Mouse (Mus musculus): ENCODE data around the gene Lpp. TPM values are rescaled to one million over a fixed set of nuclear protein-coding genes. Genes with fewer than 3 reads are reported as not detected.
A peak's percentile ranks its signal among the peaks of the same experiment; 100 is the strongest.
"Not testable (repeated sequence)": the region's sequence is repeated elsewhere in the genome, so short reads cannot be mapped to it uniquely, and the experiment has no call there.

Lpp gene
- polyA plus RNA-seq, 1 experiment from 2014 or later: 50.0 TPM

GRCm38 (mm10) chr16:24982828-24983227, 589.5 kb downstream of the Lpp start:
- no peak for ATAC-seq (ENCODE audit: insufficient number of reproducible peaks, low FRiP score)
- no peaks in the 10 kb centered on the region for H3K27me3 ChIP-seq (replicated peaks)
- no peaks in the 10 kb centered on the region for H3K9me3 ChIP-seq (replicated peaks)
- H3K9ac ChIP-seq: no peak overlapping the region
- H3K36me3 ChIP-seq: peaks cover 14% of the 10 kb centered on the region
- no peak overlapping the region for H3K27ac ChIP-seq (ENCODE audit: poor library complexity, severe bottlenecking)
- 78% methylated on average over 4 of the region's 4 CpGs for WGBS
- peaks cover 4% of the 10 kb centered on the region for H3K4me1 ChIP-seq (replicated peaks)
- no peak overlapping the region for H3K4me2 ChIP-seq
- H3K4me3 ChIP-seq: no peak overlapping the region

- H3K27ac ChIP-seq (ENCODE audit: poor library complexity, severe bottlenecking): no peak overlapping the region
- ATAC-seq (ENCODE audit: insufficient number of reproducible peaks, low FRiP score): no peak
- H3K27me3 ChIP-seq (replicated peaks): no peaks in the 10 kb centered on the region
- peak overlapping the region; percentile 17; the same call in 1 of the 2 replicates for H3K4me2 ChIP-seq
- WGBS: 58% methylated on average over 11 of the region's 11 CpGs
- no peak overlapping the region for H3K9ac ChIP-seq
- H3K4me3 ChIP-seq: no peak overlapping the region
- H3K36me3 ChIP-seq: no peaks in the 10 kb centered on the region
- peaks cover 26% of the 10 kb centered on the region for H3K4me1 ChIP-seq (replicated peaks)
- H3K9me3 ChIP-seq (replicated peaks): no peaks in the 10 kb centered on the region
Observed at GRCm38 (mm10) chr16:24990331-24990730, 597.0 kb downstream of the Lpp start.

GRCm38 (mm10) chr16:24991059-24991541, 597.8 kb downstream of the Lpp start:
- 76% methylated on average over 10 of the region's 10 CpGs for WGBS
- Histone ChIP-seq H3K27ac (ENCODE audit: poor library complexity, severe bottlenecking) (0 out of 2 replicates have a peak overlapping the region, but pooled peaks have one; percentile 37), H3K27me3 (replicated peaks) (no peaks in the 10 kb centered on the region), H3K9me3 (replicated peaks) (no peaks in the 10 kb centered on the region), H3K4me1 (replicated peaks) (peaks cover 26% of the 10 kb centered on the region), H3K9ac (no peak overlapping the region), H3K4me2 (no peak overlapping the region), H3K36me3 (no peaks in the 10 kb centered on the region), H3K4me3 (no peak overlapping the region)
- no peak for ATAC-seq (ENCODE audit: insufficient number of reproducible peaks, low FRiP score)

GRCm38 (mm10) chr16:24991995-24992394, 598.7 kb downstream of the Lpp start:
- Histone ChIP-seq H3K27ac (ENCODE audit: poor library complexity, severe bottlenecking) (no peak overlapping the region), H3K9me3 (replicated peaks) (no peaks in the 10 kb centered on the region), H3K4me1 (replicated peaks) (peaks cover 26% of the 10 kb centered on the region), H3K27me3 (replicated peaks) (no peaks in the 10 kb centered on the region), H3K4me2 (no peak overlapping the region), H3K36me3 (no peaks in the 10 kb centered on the region), H3K9ac (no peak overlapping the region), H3K4me3 (no peak overlapping the region)
- WGBS: 74% methylated on average over 3 of the region's 3 CpGs
- no peak for ATAC-seq (ENCODE audit: insufficient number of reproducible peaks, low FRiP score)

GRCm38 (mm10) chr16:24992494-24992893, 599.2 kb downstream of the Lpp start:
- H3K27me3 ChIP-seq (replicated peaks): no peaks in the 10 kb centered on the region
- H3K36me3 ChIP-seq: no peaks in the 10 kb centered on the region
- H3K27ac ChIP-seq (ENCODE audit: poor library complexity, severe bottlenecking): no peak overlapping the region
- H3K9ac ChIP-seq: no peak overlapping the region
- H3K4me1 ChIP-seq (replicated peaks): peaks cover 25% of the 10 kb centered on the region
- no peak overlapping the region for H3K4me2 ChIP-seq
- ATAC-seq (ENCODE audit: insufficient number of reproducible peaks, low FRiP score): no peak
- 90% methylated on average over 11 of the region's 11 CpGs for WGBS
- H3K4me3 ChIP-seq: no peak overlapping the region
- no peaks in the 10 kb centered on the region for H3K9me3 ChIP-seq (replicated peaks)

- WGBS: 40% methylated on average over 5 of the region's 5 CpGs
- Histone ChIP-seq H3K4me2 (no peak overlapping the region), H3K4me3 (no peak overlapping the region), H3K9ac (no peak overlapping the region), H3K27ac (ENCODE audit: poor library complexity, severe bottlenecking) (peak overlapping the region; percentile 63), H3K36me3 (no peaks in the 10 kb centered on the region), H3K9me3 (replicated peaks) (no peaks in the 10 kb centered on the region), H3K4me1 (replicated peaks) (peaks cover 8% of the 10 kb centered on the region; the same call in 1 of the 2 replicates), H3K27me3 (replicated peaks) (no peaks in the 10 kb centered on the region)
- peak; percentile 36; the same call in 1 of the 2 replicates for ATAC-seq (ENCODE audit: insufficient number of reproducible peaks, low FRiP score)
Observed at GRCm38 (mm10) chr16:25010980-25011877, 617.9 kb downstream of the Lpp start.

- ATAC-seq (ENCODE audit: insufficient number of reproducible peaks, low FRiP score): no peak
- WGBS: 82% methylated on average over 3 of the region's 3 CpGs
- H3K4me1 ChIP-seq (replicated peaks): peaks cover 8% of the 10 kb centered on the region; the same call in 1 of the 2 replicates
- H3K4me2 ChIP-seq: no peak overlapping the region
- H3K27me3 ChIP-seq (replicated peaks): no peaks in the 10 kb centered on the region
- H3K27ac ChIP-seq (ENCODE audit: poor library complexity, severe bottlenecking): no peak overlapping the region
- no peak overlapping the region for H3K9ac ChIP-seq
- no peaks in the 10 kb centered on the region for H3K9me3 ChIP-seq (replicated peaks)
- no peaks in the 10 kb centered on the region for H3K36me3 ChIP-seq
- no peak overlapping the region for H3K4me3 ChIP-seq
Observed at GRCm38 (mm10) chr16:25012938-25013337, 619.6 kb downstream of the Lpp start.

- Histone ChIP-seq H3K4me1 (replicated peaks) (peaks cover 8% of the 10 kb centered on the region; the same call in 1 of the 2 replicates), H3K9me3 (replicated peaks) (no peaks in the 10 kb centered on the region), H3K36me3 (no peaks in the 10 kb centered on the region), H3K27ac (ENCODE audit: poor library complexity, severe bottlenecking) (no peak overlapping the region), H3K4me3 (no peak overlapping the region), H3K4me2 (no peak overlapping the region), H3K9ac (no peak overlapping the region), H3K27me3 (replicated peaks) (no peaks in the 10 kb centered on the region)
- WGBS: 74% methylated on average over 4 of the region's 4 CpGs
- ATAC-seq (ENCODE audit: insufficient number of reproducible peaks, low FRiP score): no peak
Observed at GRCm38 (mm10) chr16:25016261-25016836, 623.0 kb downstream of the Lpp start.

GRCm38 (mm10) chr16:25017046-25017445, 623.7 kb downstream of the Lpp start:
- Histone ChIP-seq H3K36me3 (no peaks in the 10 kb centered on the region), H3K4me2 (no peak overlapping the region), H3K4me3 (no peak overlapping the region), H3K27me3 (replicated peaks) (no peaks in the 10 kb centered on the region), H3K9ac (no peak overlapping the region), H3K9me3 (replicated peaks) (no peaks in the 10 kb centered on the region), H3K4me1 (replicated peaks) (0 out of 2 replicates have a peak, but pooled peaks cover 3% of the 10 kb centered on the region), H3K27ac (ENCODE audit: poor library complexity, severe bottlenecking) (no peak overlapping the region)
- ATAC-seq (ENCODE audit: insufficient number of reproducible peaks, low FRiP score): no peak

- not testable (repeated sequence) for H3K4me2 ChIP-seq; H3K27me3 ChIP-seq (replicated peaks); H3K4me3 ChIP-seq; H3K9ac ChIP-seq; H3K36me3 ChIP-seq; H3K9me3 ChIP-seq (replicated peaks); ATAC-seq (ENCODE audit: insufficient number of reproducible peaks, low FRiP score); H3K27ac ChIP-seq (ENCODE audit: poor library complexity, severe bottlenecking)
- H3K4me1 ChIP-seq (replicated peaks): peaks cover 11% of the 10 kb centered on the region
- 72% methylated on average over 2 of the region's 2 CpGs for WGBS
Observed at GRCm38 (mm10) chr16:25021743-25022359, 628.5 kb downstream of the Lpp start.

GRCm38 (mm10) chr16:25024591-25024990, 631.3 kb downstream of the Lpp start:
- Histone ChIP-seq H3K27ac (ENCODE audit: poor library complexity, severe bottlenecking) (no peak overlapping the region), H3K4me1 (replicated peaks) (peaks cover 11% of the 10 kb centered on the region), H3K4me3 (no peak overlapping the region), H3K27me3 (replicated peaks) (peaks cover 7% of the 10 kb centered on the region), H3K9ac (no peak overlapping the region), H3K4me2 (no peak overlapping the region), H3K36me3 (no peaks in the 10 kb centered on the region), H3K9me3 (replicated peaks) (no peaks in the 10 kb centered on the region)
- 85% methylated on average over 3 of the region's 3 CpGs for WGBS
- no peak for ATAC-seq (ENCODE audit: insufficient number of reproducible peaks, low FRiP score)

Measured in heart, embryonic 12.5 days (tissue).